Mouse (Mus musculus) hindbrain, embryonic 10.5 days (tissue): ENCODE measurements at regions not wholly inside any gene's neighbourhood (a gene's known extent, or its start where the extent isn't known, plus 50 kb on each side); places are given as distances from the start of the nearest gene placed in this dataset.

Experiments
- DNase-seq: peaks from one replicate; pipeline ENCODE4 v3.0.0-alpha.2; 2017; ENCODE audit warnings: low spot score
- H3K27ac ChIP-seq: fragments of 300-500 bp; sonication (generic); 2 replicates; pipeline ENCODE4 v1.5.1; 2016; ENCODE audit warnings: mild to moderate bottlenecking, moderate library complexity
- H3K27me3 ChIP-seq: fragments of 300-500 bp; sonication (generic); 2 replicates; pipeline ENCODE4 v1.6.1; 2016; ENCODE audit warnings: mild to moderate bottlenecking; ENCODE audit not compliant: poor library complexity, insufficient read depth, severe bottlenecking
- H3K36me3 ChIP-seq: fragments of 300-500 bp; sonication (generic); 2 replicates; pipeline ENCODE4 v1.6.1; 2016; ENCODE audit warnings: mild to moderate bottlenecking, moderate library complexity
- H3K4me1 ChIP-seq: fragments of 300-500 bp; sonication (generic); replicated peaks from 2 replicates; pipeline ENCODE4 v1.6.1; 2016; ENCODE audit warnings: mild to moderate bottlenecking
- H3K4me3 ChIP-seq: fragments of 300-500 bp; sonication (generic); 2 replicates; pipeline ENCODE4 v1.5.1; 2016; ENCODE audit warnings: mild to moderate bottlenecking, moderate library complexity
- H3K9me3 ChIP-seq: fragments of 300-500 bp; sonication (generic); 2 replicates; pipeline ENCODE4 v1.6.1; 2016; ENCODE audit warnings: mild to moderate bottlenecking, moderate library complexity
- WGBS: fragments of 180-500 bp; shearing (Covaris S2); methylation state at CpG from one replicate; pipeline ENCODE4 v1.1.7; 2016; 5-methylcytosine and 5-hydroxymethylcytosine counted together

DNA sequence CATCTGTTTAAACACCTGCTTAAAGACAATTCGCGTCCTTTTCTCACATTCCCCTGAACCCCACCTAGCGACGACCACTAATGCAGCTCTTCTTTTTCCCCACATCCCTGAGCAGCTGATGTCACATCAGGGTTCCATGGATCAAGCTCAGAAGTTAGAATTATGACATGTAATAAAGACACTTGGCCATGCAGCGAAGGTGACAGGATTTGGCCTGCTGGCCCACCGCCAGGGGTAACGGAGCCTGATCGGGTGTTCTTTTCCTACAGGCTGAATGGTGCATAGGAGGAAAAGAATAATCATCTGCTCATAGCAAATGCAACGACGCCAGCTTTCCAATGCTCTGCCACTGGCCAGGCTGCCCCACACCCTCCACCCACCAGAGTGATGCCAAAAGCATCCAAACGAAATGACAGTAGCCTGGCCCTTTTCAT lies 231.9 kb downstream of the Sox4 start:
- no peak for DNase-seq
- Histone ChIP-seq H3K9me3 (no peaks in the 10 kb centered on the region), H3K36me3 (no peaks in the 10 kb centered on the region), H3K4me3 (no peak overlapping the region), H3K27me3 (no peaks in the 10 kb centered on the region), H3K27ac (peak overlapping the region; percentile 74), H3K4me1 (peaks cover 66% of the 10 kb centered on the region)
- 76% methylated on average over 11 of the region's 11 CpGs for WGBS

GRCm38 (mm10) chr13:28720639-28721239 lies 232.8 kb downstream of the Sox4 start:
- DNase-seq, result peak; percentile 23
- Histone ChIP-seq H3K36me3 (no peaks in the 10 kb centered on the region), H3K27ac (peak overlapping the region; percentile 74), H3K9me3 (no peaks in the 10 kb centered on the region), H3K4me1 (peaks cover 66% of the 10 kb centered on the region), H3K4me3 (no peak overlapping the region), H3K27me3 (no peaks in the 10 kb centered on the region)
- 52% methylated on average over 11 of the region's 11 CpGs for WGBS

DNA sequence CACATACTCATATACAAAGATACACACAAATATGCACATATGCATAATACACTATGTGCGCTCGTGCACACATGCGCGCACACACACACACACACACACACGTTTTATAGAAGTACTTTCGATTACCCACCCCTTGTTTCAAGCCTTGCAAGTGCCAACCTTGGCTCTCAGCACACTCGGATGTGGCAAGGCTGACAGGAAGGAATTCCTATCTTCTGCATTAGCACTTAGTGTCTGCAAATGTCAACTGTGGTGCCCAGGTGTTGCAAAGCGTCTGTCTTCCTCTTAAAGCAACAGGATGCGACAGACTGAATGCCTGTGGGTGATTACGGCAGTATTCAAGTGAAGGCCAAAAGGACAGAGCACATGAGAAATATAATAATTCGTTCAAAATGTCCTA lies 233.3 kb downstream of the Sox4 start:
- Histone ChIP-seq H3K36me3 (no peaks in the 10 kb centered on the region), H3K27ac (peak overlapping the region; percentile 87), H3K9me3 (no peaks in the 10 kb centered on the region), H3K4me3 (no peak overlapping the region), H3K27me3 (no peaks in the 10 kb centered on the region), H3K4me1 (peaks cover 66% of the 10 kb centered on the region)
- WGBS, result 80% methylated on average over 11 of the region's 11 CpGs
- DNase-seq, result no peak

GRCm38 (mm10) chr13:28718868-28719265 lies 234.6 kb downstream of the Sox4 start:
- DNase-seq, result peak; percentile 17
- Histone ChIP-seq H3K9me3 (no peaks in the 10 kb centered on the region), H3K36me3 (no peaks in the 10 kb centered on the region), H3K27ac (peak overlapping the region; percentile 87), H3K4me3 (no peak overlapping the region), H3K4me1 (peaks cover 62% of the 10 kb centered on the region), H3K27me3 (no peaks in the 10 kb centered on the region)
- 43% methylated on average over 5 of the region's 5 CpGs for WGBS

DNA sequence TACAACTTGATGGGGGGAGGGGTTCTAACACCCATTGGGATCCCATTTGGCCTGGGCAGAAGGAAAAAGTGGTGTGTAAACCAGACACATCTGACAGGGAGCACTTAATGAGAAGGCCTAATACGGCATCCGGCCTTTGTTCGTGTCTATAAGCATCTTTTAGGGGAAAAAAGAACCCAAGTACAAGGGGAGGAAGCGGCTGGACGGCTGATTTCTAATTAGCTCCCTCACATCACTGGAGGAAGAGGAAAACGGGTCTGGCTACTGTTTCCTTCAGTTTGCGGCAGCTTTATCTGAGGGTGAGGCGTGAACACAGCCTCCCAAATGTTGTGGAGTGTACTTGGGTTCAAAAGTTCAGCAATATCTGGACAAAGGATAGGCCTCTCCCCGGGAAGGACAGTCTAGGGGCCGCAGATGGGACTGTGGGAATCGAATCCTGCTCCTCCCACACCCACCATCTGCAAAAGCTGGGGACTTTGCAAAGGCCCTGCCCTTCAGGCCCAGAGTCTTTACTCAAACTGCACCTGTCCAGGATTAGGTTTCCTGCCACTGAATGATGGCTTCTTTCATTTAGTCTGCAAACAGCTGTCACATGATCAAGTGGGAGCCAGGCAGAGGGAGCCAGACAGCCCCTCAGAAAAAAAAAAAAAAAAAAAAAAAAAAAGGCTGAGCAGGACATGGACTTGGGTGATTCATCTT lies 235.2 kb downstream of the Sox4 start:
- H3K4me1 ChIP-seq, result peaks cover 62% of the 10 kb centered on the region
- H3K36me3 ChIP-seq, result no peaks in the 10 kb centered on the region
- 25% methylated on average over 11 of the region's 11 CpGs for WGBS
- H3K27me3 ChIP-seq, result no peaks in the 10 kb centered on the region
- H3K4me3 ChIP-seq, result peak overlapping the region; percentile 9; the same call in 1 of the 2 replicates
- no peaks in the 10 kb centered on the region for H3K9me3 ChIP-seq
- peak overlapping the region; percentile 87 for H3K27ac ChIP-seq
- DNase-seq, result peak; percentile 72

- no peak for DNase-seq
- no peaks in the 10 kb centered on the region for H3K27me3 ChIP-seq
- H3K36me3 ChIP-seq, result no peaks in the 10 kb centered on the region
- no peak overlapping the region for H3K4me3 ChIP-seq
- H3K9me3 ChIP-seq, result no peaks in the 10 kb centered on the region
- WGBS, result 86% methylated on average over 4 of the region's 4 CpGs
- H3K27ac ChIP-seq, result peak overlapping the region; percentile 87
- peaks cover 54% of the 10 kb centered on the region for H3K4me1 ChIP-seq
Measured at GRCm38 (mm10) chr13:28717404-28717803, 236.1 kb downstream of the Sox4 start.

- Histone ChIP-seq H3K9me3 (no peaks in the 10 kb centered on the region), H3K27ac (no peak overlapping the region), H3K4me3 (no peak overlapping the region), H3K4me1 (peaks cover 9% of the 10 kb centered on the region; the same call in 1 of the 2 replicates), H3K27me3 (no peaks in the 10 kb centered on the region), H3K36me3 (0 out of 2 replicates have a peak, but pooled peaks cover 7% of the 10 kb centered on the region)
- DNase-seq, result no peak
- WGBS, result 88% methylated on average over 7 of the region's 7 CpGs
Measured at GRCm38 (mm10) chr13:28709966-28710365, 243.5 kb downstream of the Sox4 start.

- H3K9me3 ChIP-seq, result no peaks in the 10 kb centered on the region
Measured at GRCm38 (mm10) chr13:28701309-28701708, 252.2 kb downstream of the Sox4 start.

DNA sequence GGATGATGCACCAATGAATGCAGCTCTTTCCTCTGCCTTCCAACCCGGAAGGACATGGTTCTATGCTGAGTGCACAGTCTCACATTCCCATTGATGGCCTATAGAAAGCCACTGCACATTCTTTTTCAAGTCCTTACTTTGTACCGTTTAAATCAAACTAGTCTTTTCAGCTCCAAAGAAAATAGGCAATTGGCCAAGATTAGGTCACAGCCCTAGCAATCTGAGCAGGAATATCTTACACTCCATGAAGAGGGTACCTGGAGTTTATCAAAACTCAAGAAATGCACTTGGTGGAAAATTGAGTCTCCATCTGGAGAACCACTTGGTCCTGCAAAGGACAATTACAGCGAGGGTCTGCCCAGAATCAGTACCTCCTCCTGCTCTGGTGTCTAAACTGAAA lies 253.4 kb downstream of the Sox4 start:
- no peaks in the 10 kb centered on the region for H3K27me3 ChIP-seq
- H3K36me3 ChIP-seq, result 0 out of 2 replicates have a peak, but pooled peaks cover 5% of the 10 kb centered on the region
- H3K4me1 ChIP-seq, result peaks cover 29% of the 10 kb centered on the region
- no peak for DNase-seq
- 86% methylated on average over 3 of the region's 3 CpGs for WGBS
- no peak overlapping the region for H3K27ac ChIP-seq
- no peak overlapping the region for H3K4me3 ChIP-seq
- H3K9me3 ChIP-seq, result no peaks in the 10 kb centered on the region

More at GRCm38 (mm10) chr13:28701309-28701708, 252.2 kb downstream of the Sox4 start:
- no peak overlapping the region for H3K27ac ChIP-seq
- peaks cover 29% of the 10 kb centered on the region for H3K4me1 ChIP-seq
- H3K27me3 ChIP-seq, result no peaks in the 10 kb centered on the region
- DNase-seq, result no peak
- H3K36me3 ChIP-seq, result 0 out of 2 replicates have a peak, but pooled peaks cover 12% of the 10 kb centered on the region
- H3K4me3 ChIP-seq, result no peak overlapping the region
- 53% methylated on average over 1 of the region's 1 CpGs for WGBS

DNA sequence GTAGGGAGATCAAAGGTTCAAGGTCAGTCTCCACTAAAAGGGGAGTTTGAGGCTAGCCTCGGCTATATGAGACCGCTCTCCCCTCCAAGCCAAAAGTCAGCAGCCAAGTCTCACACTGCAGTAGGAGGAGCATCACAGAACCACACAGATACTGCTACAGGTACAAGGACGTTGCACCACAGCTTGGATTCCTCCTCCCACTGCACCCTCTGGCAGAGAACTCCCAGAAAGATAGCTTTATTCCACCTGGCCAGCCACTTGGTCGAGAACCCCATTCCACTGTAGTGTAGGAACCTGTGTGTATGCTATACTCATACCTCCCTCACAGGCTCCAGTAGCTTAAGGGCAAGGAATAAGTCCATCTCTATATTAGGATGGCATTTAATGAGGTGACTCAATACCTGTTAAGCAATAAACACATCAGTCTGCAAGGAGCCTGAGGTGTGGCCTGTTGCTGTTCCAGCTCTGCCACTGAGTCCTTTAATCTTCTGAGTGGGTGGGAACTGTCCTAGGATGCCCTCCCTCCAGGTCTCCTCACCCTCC lies 254.0 kb downstream of the Sox4 start:
- WGBS, result 90% methylated on average over 4 of the region's 4 CpGs
- H3K9me3 ChIP-seq, result no peaks in the 10 kb centered on the region
- no peak for DNase-seq

DNA sequence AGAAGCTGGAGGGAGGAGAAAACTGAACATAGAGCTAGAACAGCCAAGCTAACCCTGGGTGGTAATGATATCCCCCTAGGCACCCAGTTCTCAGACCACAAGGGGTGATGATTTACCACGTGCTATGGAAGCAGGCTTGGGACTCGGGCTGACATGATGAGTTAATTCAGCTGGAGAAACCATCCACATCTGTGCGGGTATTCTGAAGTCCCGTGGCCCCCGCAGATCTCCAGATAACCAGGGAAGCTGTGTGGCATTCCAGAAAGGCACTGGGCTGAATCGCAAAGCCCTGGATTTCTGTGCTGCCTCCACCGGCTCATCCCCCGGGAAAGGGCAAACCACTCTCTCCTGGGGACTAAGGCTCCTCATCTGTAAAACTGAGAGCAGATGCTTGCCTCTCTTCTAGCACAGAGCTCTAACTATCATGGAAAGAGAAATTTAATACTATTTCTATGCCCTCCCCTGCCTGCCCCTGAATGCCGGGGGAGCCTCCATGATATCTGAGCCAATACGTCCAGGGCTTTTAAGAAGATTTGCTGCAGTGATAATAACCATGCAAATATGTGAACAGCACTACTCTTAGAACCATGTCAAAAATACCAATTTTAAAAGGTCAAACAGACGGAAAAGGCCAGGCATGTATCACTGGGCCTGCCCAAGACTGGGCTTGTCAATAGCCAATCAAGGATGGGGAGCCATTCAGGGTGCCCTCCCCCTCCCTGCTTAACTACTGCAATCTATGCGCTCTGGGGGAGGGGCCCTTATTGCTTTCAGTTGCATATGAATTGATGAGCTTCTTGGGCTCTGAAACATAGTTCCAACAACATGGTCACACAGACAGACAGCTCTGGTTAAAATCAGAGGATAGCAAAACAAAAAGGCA lies 255.5 kb downstream of the Sox4 start:
- Histone ChIP-seq H3K27me3 (no peaks in the 10 kb centered on the region), H3K4me1 (peaks cover 33% of the 10 kb centered on the region), H3K27ac (peak overlapping the region; percentile 70), H3K4me3 (no peak overlapping the region), H3K36me3 (no peaks in the 10 kb centered on the region), H3K9me3 (no peaks in the 10 kb centered on the region)
- peak; percentile 50 for DNase-seq
- 24% methylated on average over 12 of the region's 12 CpGs for WGBS

More for the DNA sequence above, 254.0 kb downstream of the Sox4 start:
- H3K27ac ChIP-seq, result peak overlapping the region; percentile 23; the same call in 1 of the 2 replicates
- peaks cover 29% of the 10 kb centered on the region for H3K4me1 ChIP-seq
- H3K4me3 ChIP-seq, result no peak overlapping the region
- H3K36me3 ChIP-seq, result 0 out of 2 replicates have a peak, but pooled peaks cover under 1% of the 10 kb centered on the region
- H3K27me3 ChIP-seq, result no peaks in the 10 kb centered on the region

DNA sequence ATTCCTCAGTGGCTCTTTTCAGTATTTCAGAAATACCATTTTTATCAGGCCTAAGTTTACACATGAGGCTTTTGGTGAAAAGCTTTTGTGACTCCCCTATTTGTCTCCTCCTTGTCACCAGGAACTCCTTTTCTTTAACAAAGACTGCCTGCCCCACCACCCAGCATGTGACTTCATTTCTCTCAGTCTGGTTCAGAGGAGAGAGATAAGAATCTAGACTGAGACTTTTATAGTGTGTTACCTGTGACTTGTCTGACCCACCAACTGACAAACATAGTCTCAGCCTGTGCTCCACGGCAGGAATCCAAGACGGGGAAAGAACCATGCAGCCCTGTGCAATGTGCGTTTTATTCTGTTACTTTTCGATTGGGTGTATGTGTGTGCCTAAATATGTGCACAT lies 260.4 kb downstream of the Sox4 start:
- 60% methylated on average over 4 of the region's 4 CpGs for WGBS
- Histone ChIP-seq H3K27ac (peak overlapping the region; percentile 69), H3K27me3 (no peaks in the 10 kb centered on the region)

More for the DNA sequence above, 260.4 kb downstream of the Sox4 start:
- no peak for DNase-seq
- Histone ChIP-seq H3K36me3 (no peaks in the 10 kb centered on the region), H3K4me3 (no peak overlapping the region), H3K4me1 (peaks cover 41% of the 10 kb centered on the region), H3K9me3 (no peaks in the 10 kb centered on the region)
